Mouse (Mus musculus): ENCODE data around the gene Cldn7. TPM values are rescaled to one million over a fixed set of nuclear protein-coding genes. Genes with fewer than 3 reads are reported as not detected.

The Cldn7 gene
- polyA plus RNA-seq, 1 experiment: 106 TPM

- Histone ChIP-seq H3K27me3 (ENCODE audit: control insufficient read depth, insufficient read depth, low read length, poor library complexity, severe bottlenecking) (no peaks in the 10 kb centered on the region), H3K36me3 (ENCODE audit: control insufficient read depth, insufficient read depth, low read length, poor library complexity, severe bottlenecking) (peaks cover 61% of the 10 kb centered on the region), H3K27ac (ENCODE audit: insufficient read depth, low read length) (no peak overlapping the region), H3K9me3 (replicated peaks; ENCODE audit: control insufficient read depth, insufficient read depth, low read length, poor library complexity, severe bottlenecking) (no peaks in the 10 kb centered on the region), H3K4me3 (ENCODE audit: low read depth, low read length) (no peak overlapping the region), H3K4me1 (ENCODE audit: control insufficient read depth, insufficient read depth, low read length) (no peaks in the 10 kb centered on the region), H3K9ac (ENCODE audit: low read depth, poor library complexity, severe bottlenecking) (no peak overlapping the region)
- TF ChIP-seq POLR2A (IDR thresholded peaks at IDR 0.05; ENCODE audit: insufficient read depth, low read length) (no peak), EP300 (IDR thresholded peaks at IDR 0.05; ENCODE audit: insufficient read depth, low read depth, low read length) (no peak), CTCF (IDR thresholded peaks at IDR 0.05; ENCODE audit: low read depth, low read length) (no peak)
Observed at GRCm38 (mm10) chr11:70010033-70010432, 45.5 kb downstream of the Cldn7 start.

GRCm38 (mm10) chr11:70010548-70010947 lies 46.0 kb downstream of the Cldn7 start:
- no peak overlapping the region for H3K9ac ChIP-seq (ENCODE audit: low read depth, poor library complexity, severe bottlenecking)
- H3K4me1 ChIP-seq (ENCODE audit: control insufficient read depth, insufficient read depth, low read length): no peaks in the 10 kb centered on the region
- H3K4me3 ChIP-seq (ENCODE audit: low read depth, low read length): no peak overlapping the region
- no peaks in the 10 kb centered on the region for H3K27me3 ChIP-seq (ENCODE audit: control insufficient read depth, insufficient read depth, low read length, poor library complexity, severe bottlenecking)
- peaks cover 57% of the 10 kb centered on the region for H3K36me3 ChIP-seq (ENCODE audit: control insufficient read depth, insufficient read depth, low read length, poor library complexity, severe bottlenecking)
- TF ChIP-seq POLR2A (IDR thresholded peaks at IDR 0.05; ENCODE audit: insufficient read depth, low read length) (no peak), CTCF (IDR thresholded peaks at IDR 0.05; ENCODE audit: low read depth, low read length) (no peak), EP300 (IDR thresholded peaks at IDR 0.05; ENCODE audit: insufficient read depth, low read depth, low read length) (no peak)
- H3K27ac ChIP-seq (ENCODE audit: insufficient read depth, low read length): no peak overlapping the region
- no peaks in the 10 kb centered on the region for H3K9me3 ChIP-seq (replicated peaks; ENCODE audit: control insufficient read depth, insufficient read depth, low read length, poor library complexity, severe bottlenecking)

GRCm38 (mm10) chr11:70010961-70011360 lies 46.4 kb downstream of the Cldn7 start:
- Histone ChIP-seq H3K27ac (ENCODE audit: insufficient read depth, low read length) (no peak overlapping the region), H3K9ac (ENCODE audit: low read depth, poor library complexity, severe bottlenecking) (no peak overlapping the region), H3K27me3 (ENCODE audit: control insufficient read depth, insufficient read depth, low read length, poor library complexity, severe bottlenecking) (no peaks in the 10 kb centered on the region), H3K4me1 (ENCODE audit: control insufficient read depth, insufficient read depth, low read length) (no peaks in the 10 kb centered on the region), H3K9me3 (replicated peaks; ENCODE audit: control insufficient read depth, insufficient read depth, low read length, poor library complexity, severe bottlenecking) (no peaks in the 10 kb centered on the region), H3K4me3 (ENCODE audit: low read depth, low read length) (no peak overlapping the region), H3K36me3 (ENCODE audit: control insufficient read depth, insufficient read depth, low read length, poor library complexity, severe bottlenecking) (peaks cover 53% of the 10 kb centered on the region)
- TF ChIP-seq EP300 (IDR thresholded peaks at IDR 0.05; ENCODE audit: insufficient read depth, low read depth, low read length): no peak
- no peak for TF ChIP-seq POLR2A (IDR thresholded peaks at IDR 0.05; ENCODE audit: insufficient read depth, low read length)
- no peak for TF ChIP-seq CTCF (IDR thresholded peaks at IDR 0.05; ENCODE audit: low read depth, low read length)

DNA sequence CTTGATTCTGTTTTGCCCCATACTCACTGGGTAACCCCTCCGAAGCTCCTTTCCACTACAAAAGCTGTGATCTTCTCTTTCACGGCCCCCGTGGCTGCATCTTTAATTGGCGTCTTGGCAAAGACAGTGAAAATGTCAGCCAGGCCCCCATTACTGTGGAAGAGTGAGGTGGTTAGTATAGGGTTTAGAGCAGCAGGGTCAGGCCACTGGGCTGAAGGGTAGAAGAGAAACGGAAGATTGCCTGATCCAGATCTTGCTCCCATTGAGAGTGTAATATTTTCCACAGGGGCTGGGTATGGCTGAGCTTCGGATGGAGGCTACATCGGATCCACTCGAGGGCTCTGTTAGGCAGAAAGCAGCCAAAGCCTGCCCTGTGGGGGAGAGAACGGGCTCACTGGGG lies 48.4 kb downstream of the Cldn7 start:
- Histone ChIP-seq H3K9ac (ENCODE audit: low read depth, poor library complexity, severe bottlenecking) (no peak overlapping the region), H3K9me3 (replicated peaks; ENCODE audit: control insufficient read depth, insufficient read depth, low read length, poor library complexity, severe bottlenecking) (no peaks in the 10 kb centered on the region), H3K27me3 (ENCODE audit: control insufficient read depth, insufficient read depth, low read length, poor library complexity, severe bottlenecking) (no peaks in the 10 kb centered on the region), H3K4me3 (ENCODE audit: low read depth, low read length) (no peak overlapping the region), H3K27ac (ENCODE audit: insufficient read depth, low read length) (no peak overlapping the region), H3K4me1 (ENCODE audit: control insufficient read depth, insufficient read depth, low read length) (no peaks in the 10 kb centered on the region), H3K36me3 (ENCODE audit: control insufficient read depth, insufficient read depth, low read length, poor library complexity, severe bottlenecking) (peaks cover 34% of the 10 kb centered on the region)
- TF ChIP-seq EP300 (IDR thresholded peaks at IDR 0.05; ENCODE audit: insufficient read depth, low read depth, low read length) (no peak), CTCF (IDR thresholded peaks at IDR 0.05; ENCODE audit: low read depth, low read length) (no peak), POLR2A (IDR thresholded peaks at IDR 0.05; ENCODE audit: insufficient read depth, low read length) (no peak)

GRCm38 (mm10) chr11:70013408-70013807 lies 48.8 kb downstream of the Cldn7 start:
- peaks cover 30% of the 10 kb centered on the region for H3K36me3 ChIP-seq (ENCODE audit: control insufficient read depth, insufficient read depth, low read length, poor library complexity, severe bottlenecking)
- H3K4me1 ChIP-seq (ENCODE audit: control insufficient read depth, insufficient read depth, low read length): no peaks in the 10 kb centered on the region
- H3K9ac ChIP-seq (ENCODE audit: low read depth, poor library complexity, severe bottlenecking): no peak overlapping the region
- no peak overlapping the region for H3K4me3 ChIP-seq (ENCODE audit: low read depth, low read length)
- no peak for TF ChIP-seq EP300 (IDR thresholded peaks at IDR 0.05; ENCODE audit: insufficient read depth, low read depth, low read length)
- TF ChIP-seq CTCF (IDR thresholded peaks at IDR 0.05; ENCODE audit: low read depth, low read length): no peak
- no peak for TF ChIP-seq POLR2A (IDR thresholded peaks at IDR 0.05; ENCODE audit: insufficient read depth, low read length)
- no peak overlapping the region for H3K27ac ChIP-seq (ENCODE audit: insufficient read depth, low read length)
- H3K27me3 ChIP-seq (ENCODE audit: control insufficient read depth, insufficient read depth, low read length, poor library complexity, severe bottlenecking): no peaks in the 10 kb centered on the region
- H3K9me3 ChIP-seq (replicated peaks; ENCODE audit: control insufficient read depth, insufficient read depth, low read length, poor library complexity, severe bottlenecking): no peaks in the 10 kb centered on the region

DNA sequence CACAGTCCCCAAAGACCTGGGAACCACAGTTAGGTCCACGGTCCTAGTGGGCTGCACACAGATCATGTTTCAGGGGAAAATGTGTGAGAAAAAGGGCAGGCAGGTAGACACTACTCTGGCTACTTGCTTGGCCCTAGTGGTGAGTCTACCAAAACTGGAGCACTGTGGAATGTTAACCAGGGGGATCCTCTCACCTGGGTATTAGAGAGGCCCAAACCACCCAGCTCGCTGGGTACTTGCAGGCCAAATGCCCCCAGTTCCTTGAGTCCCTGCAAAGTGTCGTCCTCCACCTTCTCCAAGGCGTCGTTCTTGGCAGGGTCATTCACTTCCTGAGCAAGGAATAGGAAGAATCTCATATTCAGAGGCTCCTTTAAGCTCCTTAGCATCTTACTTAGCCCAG lies 49.5 kb downstream of the Cldn7 start:
- no peaks in the 10 kb centered on the region for H3K27me3 ChIP-seq (ENCODE audit: control insufficient read depth, insufficient read depth, low read length, poor library complexity, severe bottlenecking)
- H3K36me3 ChIP-seq (ENCODE audit: control insufficient read depth, insufficient read depth, low read length, poor library complexity, severe bottlenecking): peaks cover 23% of the 10 kb centered on the region
- H3K4me1 ChIP-seq (ENCODE audit: control insufficient read depth, insufficient read depth, low read length): no peaks in the 10 kb centered on the region
- TF ChIP-seq POLR2A (IDR thresholded peaks at IDR 0.05; ENCODE audit: insufficient read depth, low read length): no peak
- TF ChIP-seq CTCF (IDR thresholded peaks at IDR 0.05; ENCODE audit: low read depth, low read length): no peak
- TF ChIP-seq EP300 (IDR thresholded peaks at IDR 0.05; ENCODE audit: insufficient read depth, low read depth, low read length): no peak
- H3K9ac ChIP-seq (ENCODE audit: low read depth, poor library complexity, severe bottlenecking): no peak overlapping the region
- no peak overlapping the region for H3K4me3 ChIP-seq (ENCODE audit: low read depth, low read length)
- H3K9me3 ChIP-seq (replicated peaks; ENCODE audit: control insufficient read depth, insufficient read depth, low read length, poor library complexity, severe bottlenecking): no peaks in the 10 kb centered on the region
- no peak overlapping the region for H3K27ac ChIP-seq (ENCODE audit: insufficient read depth, low read length)

Measured in ES-Bruce4 (cell line).